Mouse (Mus musculus): ENCODE data around the gene Golt1b. TPM values are rescaled to one million over a fixed set of nuclear protein-coding genes. Genes with fewer than 3 reads are reported as not detected.
A peak's percentile ranks its signal among the peaks of the same experiment; 100 is the strongest.

Gene Golt1b
- polyA plus RNA-seq, 1 experiment from 2014 or later, result 30.8 TPM

GRCm38 (mm10) chr6:142414597-142414996 lies 27.6 kb downstream of the Golt1b start:
- Histone ChIP-seq H3K36me3 (ENCODE audit: control insufficient read depth, insufficient read depth) (no peaks in the 10 kb centered on the region), H3K9ac (ENCODE audit: low read depth, low read length) (no peak overlapping the region), H3K9me3 (ENCODE audit: control insufficient read depth) (no peaks in the 10 kb centered on the region), H3K4me3 (ENCODE audit: low read depth, low read length) (0 out of 2 replicates have a peak overlapping the region, but pooled peaks have one; percentile 7), H3K4me1 (replicated peaks; ENCODE audit: control insufficient read depth, insufficient read depth, low read length) (no peaks in the 10 kb centered on the region), H3K27ac (ENCODE audit: low read depth, low read length) (no peak overlapping the region), H3K4me2 (replicated peaks; ENCODE audit: low read depth) (peak overlapping the region; percentile 21; the same call in 1 of the 2 replicates), H3K27me3 (replicated peaks; ENCODE audit: control insufficient read depth, insufficient read depth, low read length) (peaks cover 25% of the 10 kb centered on the region)
- TF ChIP-seq CTCF (IDR thresholded peaks at IDR 0.05; ENCODE audit: low read depth), result no peak
- WGBS, result 3% methylated on average over 15 of the region's 24 CpGs
- no peak for ATAC-seq

GRCm38 (mm10) chr6:142424976-142425375 lies 38.0 kb downstream of the Golt1b start:
- H3K27ac ChIP-seq (ENCODE audit: low read depth, low read length), result no peak overlapping the region
- H3K9me3 ChIP-seq (ENCODE audit: control insufficient read depth), result no peaks in the 10 kb centered on the region
- H3K9ac ChIP-seq (ENCODE audit: low read depth, low read length), result no peak overlapping the region
- WGBS, result 78% methylated on average over 7 of the region's 7 CpGs
- no peak overlapping the region for H3K4me2 ChIP-seq (replicated peaks; ENCODE audit: low read depth)
- no peaks in the 10 kb centered on the region for H3K4me1 ChIP-seq (replicated peaks; ENCODE audit: control insufficient read depth, insufficient read depth, low read length)
- no peaks in the 10 kb centered on the region for H3K27me3 ChIP-seq (replicated peaks; ENCODE audit: control insufficient read depth, insufficient read depth, low read length)
- no peak overlapping the region for H3K4me3 ChIP-seq (ENCODE audit: low read depth, low read length)
- TF ChIP-seq CTCF (IDR thresholded peaks at IDR 0.05; ENCODE audit: low read depth), result no peak
- ATAC-seq, result no peak
- H3K36me3 ChIP-seq (ENCODE audit: control insufficient read depth, insufficient read depth), result no peaks in the 10 kb centered on the region

DNA sequence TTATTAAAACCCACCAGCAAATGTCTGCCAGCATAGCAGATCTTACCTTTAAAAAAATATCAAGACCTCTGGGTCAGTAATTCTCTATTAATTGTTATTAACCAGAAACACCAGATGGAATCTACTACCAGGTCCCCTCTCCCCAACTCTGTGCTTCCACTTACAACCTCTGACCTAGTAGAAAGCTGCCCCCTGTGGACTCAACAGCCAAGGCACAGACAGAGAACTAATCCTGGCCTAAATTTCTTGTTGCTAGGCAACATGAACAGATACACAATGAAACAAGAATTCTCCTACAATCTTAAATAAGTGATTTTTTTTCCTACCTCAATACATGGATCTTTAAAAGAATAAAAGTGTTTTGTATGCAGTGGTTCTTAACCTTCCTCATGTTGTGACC lies 42.1 kb downstream of the Golt1b start:
- Histone ChIP-seq H3K9me3 (ENCODE audit: control insufficient read depth) (no peaks in the 10 kb centered on the region), H3K4me2 (replicated peaks; ENCODE audit: low read depth) (no peak overlapping the region), H3K4me3 (ENCODE audit: low read depth, low read length) (no peak overlapping the region), H3K9ac (ENCODE audit: low read depth, low read length) (no peak overlapping the region), H3K36me3 (ENCODE audit: control insufficient read depth, insufficient read depth) (no peaks in the 10 kb centered on the region), H3K27ac (ENCODE audit: low read depth, low read length) (no peak overlapping the region), H3K27me3 (replicated peaks; ENCODE audit: control insufficient read depth, insufficient read depth, low read length) (no peaks in the 10 kb centered on the region), H3K4me1 (replicated peaks; ENCODE audit: control insufficient read depth, insufficient read depth, low read length) (no peaks in the 10 kb centered on the region)
- TF ChIP-seq CTCF (IDR thresholded peaks at IDR 0.05; ENCODE audit: low read depth), result no peak
- no peak for ATAC-seq

DNA sequence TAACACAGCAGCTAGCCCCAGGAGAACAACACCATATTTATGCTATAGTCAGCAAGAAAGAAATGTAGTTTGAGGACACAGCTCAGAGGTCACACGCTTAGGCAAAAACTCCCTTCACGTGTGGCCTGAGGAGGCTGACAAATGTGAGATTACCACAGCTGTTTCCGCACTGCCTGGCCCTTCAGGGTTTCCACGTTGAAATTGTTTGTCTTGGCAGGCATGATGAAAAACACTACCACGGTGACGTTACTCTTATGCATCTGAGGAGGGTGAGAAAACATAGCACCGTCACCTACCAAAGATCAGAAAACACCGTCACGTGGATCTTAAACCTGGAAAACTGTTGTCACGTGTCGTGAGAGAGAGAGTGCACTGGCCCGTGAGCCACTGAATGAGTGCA lies 64.4 kb downstream of the Golt1b start:
- Histone ChIP-seq H3K36me3 (ENCODE audit: control insufficient read depth, insufficient read depth) (no peaks in the 10 kb centered on the region), H3K9ac (ENCODE audit: low read depth, low read length) (no peak overlapping the region), H3K9me3 (ENCODE audit: control insufficient read depth) (no peaks in the 10 kb centered on the region), H3K27ac (ENCODE audit: low read depth, low read length) (no peak overlapping the region), H3K4me1 (replicated peaks; ENCODE audit: control insufficient read depth, insufficient read depth, low read length) (no peaks in the 10 kb centered on the region), H3K4me2 (replicated peaks; ENCODE audit: low read depth) (no peak overlapping the region), H3K4me3 (ENCODE audit: low read depth, low read length) (no peak overlapping the region), H3K27me3 (replicated peaks; ENCODE audit: control insufficient read depth, insufficient read depth, low read length) (no peaks in the 10 kb centered on the region)
- no peak for ATAC-seq
- TF ChIP-seq CTCF (IDR thresholded peaks at IDR 0.05; ENCODE audit: low read depth), result no peak
- 76% methylated on average over 12 of the region's 12 CpGs for WGBS

- H3K9ac ChIP-seq (ENCODE audit: low read depth, low read length), result no peak overlapping the region
- H3K9me3 ChIP-seq (ENCODE audit: control insufficient read depth), result no peaks in the 10 kb centered on the region
- H3K4me3 ChIP-seq (ENCODE audit: low read depth, low read length), result no peak overlapping the region
- no peaks in the 10 kb centered on the region for H3K36me3 ChIP-seq (ENCODE audit: control insufficient read depth, insufficient read depth)
- 86% methylated on average over 2 of the region's 2 CpGs for WGBS
- TF ChIP-seq CTCF (IDR thresholded peaks at IDR 0.05; ENCODE audit: low read depth), result no peak
- ATAC-seq, result no peak
- H3K27me3 ChIP-seq (replicated peaks; ENCODE audit: control insufficient read depth, insufficient read depth, low read length), result no peaks in the 10 kb centered on the region
- H3K27ac ChIP-seq (ENCODE audit: low read depth, low read length), result no peak overlapping the region
- H3K4me2 ChIP-seq (replicated peaks; ENCODE audit: low read depth), result no peak overlapping the region
- no peaks in the 10 kb centered on the region for H3K4me1 ChIP-seq (replicated peaks; ENCODE audit: control insufficient read depth, insufficient read depth, low read length)
Observed at GRCm38 (mm10) chr6:142453311-142453710, 66.3 kb downstream of the Golt1b start.

Other genes with a start within 250 kb of the Golt1b start
- not detected in 2 replicates for gene Slco1a6, start 178.7 kb upstream of the Golt1b start, polyA plus RNA-seq (2015; fragmentation: Nextera tagmentation; extraction: Ambion mirVana)
- gene Iapp, start 88.8 kb upstream of the Golt1b start, polyA plus RNA-seq (2015; fragmentation: Nextera tagmentation; extraction: Ambion mirVana), result 3.9 and 7.0 TPM in 2 replicates
- gene Slco1a5, start 64.2 kb upstream of the Golt1b start, polyA plus RNA-seq (2015; fragmentation: Nextera tagmentation; extraction: Ambion mirVana), result not detected in 2 replicates
- gene Pyroxd1, start 41.6 kb upstream of the Golt1b start, polyA plus RNA-seq (2015; fragmentation: Nextera tagmentation; extraction: Ambion mirVana), result 16.2 and 16.6 TPM in 2 replicates
- 7.8 and 8.9 TPM in 2 replicates for gene Recql, start 134 bp upstream of the Golt1b start, polyA plus RNA-seq (2015; fragmentation: Nextera tagmentation; extraction: Ambion mirVana)
- gene Spx, start 26.2 kb downstream of the Golt1b start, polyA plus RNA-seq (2015; fragmentation: Nextera tagmentation; extraction: Ambion mirVana), result not detected in 2 replicates
- gene Gys2, start 85.9 kb downstream of the Golt1b start, polyA plus RNA-seq (2015; fragmentation: Nextera tagmentation; extraction: Ambion mirVana), result not detected in 2 replicates
- gene Ldhb, start 120.7 kb downstream of the Golt1b start, polyA plus RNA-seq (2015; fragmentation: Nextera tagmentation; extraction: Ambion mirVana), result 39.5 and 41.4 TPM in 2 replicates
- 28.7 and 29.8 TPM in 2 replicates for gene Kcnj8, start 184.4 kb downstream of the Golt1b start, polyA plus RNA-seq (2015; fragmentation: Nextera tagmentation; extraction: Ambion mirVana)